Mouse (Mus musculus) forebrain, embryonic 15.5 days (tissue): ENCODE measurements around the gene Tubg2. TPM values are rescaled to one million over a fixed set of nuclear protein-coding genes. Genes with fewer than 3 reads are reported as not detected.
"Not testable (repeated sequence)": the region's sequence is repeated elsewhere in the genome, so short reads cannot be mapped to it uniquely, and the experiment has no call there.

ENCODE experiments used
- ATAC-seq: fragments of 200-750 bp; cut with Nextera tagmentation; replicated peaks from 2 replicates; pipeline ENCODE4 v1.8.0; 2017; ENCODE audit warnings: mild to moderate bottlenecking, moderate TSS enrichment, moderate library complexity
- H3K27ac ChIP-seq: fragments of 300-500 bp; sonication (generic); replicated peaks from 2 replicates; pipeline ENCODE4 v1.5.1; 2015; ENCODE audit warnings: mild to moderate bottlenecking, inconsistent platforms
- H3K27me3 ChIP-seq: fragments of 300-500 bp; sonication (generic); 2 replicates; pipeline ENCODE4 v1.6.1; 2015; ENCODE audit warnings: inconsistent platforms
- H3K36me3 ChIP-seq: fragments of 300-500 bp; sonication (generic); 2 replicates; pipeline ENCODE4 v1.6.1; 2015; ENCODE audit warnings: mild to moderate bottlenecking, inconsistent platforms
- H3K4me1 ChIP-seq: fragments of 300-500 bp; sonication (generic); 2 replicates; pipeline ENCODE4 v1.6.1; 2015; ENCODE audit warnings: inconsistent platforms
- H3K4me2 ChIP-seq: fragments of 300-500 bp; sonication (generic); replicated peaks from 2 replicates; pipeline ENCODE4 v1.6.1; 2015; ENCODE audit warnings: mild to moderate bottlenecking, inconsistent platforms
- H3K4me3 ChIP-seq: fragments of 300-500 bp; sonication (generic); 2 replicates; pipeline ENCODE4 v1.5.1; 2015; ENCODE audit warnings: mild to moderate bottlenecking, inconsistent platforms
- H3K9ac ChIP-seq: fragments of 300-500 bp; sonication (generic); replicated peaks from 2 replicates; pipeline ENCODE4 v1.6.1; 2015; ENCODE audit warnings: mild to moderate bottlenecking, inconsistent platforms
- H3K9me3 ChIP-seq: fragments of 300-500 bp; sonication (generic); 2 replicates; pipeline ENCODE4 v1.6.1; 2016; ENCODE audit warnings: inconsistent platforms
- WGBS: fragments of 180-500 bp; shearing (Covaris S2); methylation state at CpG from one replicate; pipeline ENCODE4 v1.1.7; 2015; ENCODE audit warnings: mixed read lengths; 5-methylcytosine and 5-hydroxymethylcytosine counted together
- polyA plus RNA-seq: library from polyadenylated mRNA; unstranded; fragments of >200 nt; fragmentation: Nextera tagmentation; extraction: Ambion mirVana; gene quantifications from 2 replicates; pipeline ENCODE4 v1.2.1, GENCODE M21; 2015

Gene Tubg2
- polyA plus RNA-seq, 1 experiment from 2014 or later, result 31.2 TPM

- H3K27me3 ChIP-seq, H3K9me3 ChIP-seq, H3K9ac ChIP-seq, ATAC-seq, H3K4me2 ChIP-seq, H3K4me3 ChIP-seq, H3K27ac ChIP-seq: not testable (repeated sequence)
- Histone ChIP-seq H3K36me3 (peaks cover 28% of the 10 kb centered on the region), H3K4me1 (peaks cover 18% of the 10 kb centered on the region)
- 96% methylated on average over 9 of the region's 9 CpGs for WGBS
Observed at GRCm38 (mm10) chr11:101125008-101125407, 30.7 kb upstream of the Tubg2 start.

- H3K27ac ChIP-seq, result no peak overlapping the region
- H3K36me3 ChIP-seq, result peaks cover 28% of the 10 kb centered on the region
- no peak overlapping the region for H3K4me3 ChIP-seq
- H3K9me3 ChIP-seq, result no peaks in the 10 kb centered on the region
- WGBS, result 100% methylated on average over 1 of the region's 1 CpGs
- no peak overlapping the region for H3K9ac ChIP-seq
- H3K27me3 ChIP-seq, result no peaks in the 10 kb centered on the region
- H3K4me1 ChIP-seq, result no peaks in the 10 kb centered on the region
- ATAC-seq, result no peak
- H3K4me2 ChIP-seq, result no peak overlapping the region
Observed at GRCm38 (mm10) chr11:101127075-101127474, 28.6 kb upstream of the Tubg2 start.

- Histone ChIP-seq H3K27me3 (no peaks in the 10 kb centered on the region), H3K4me2 (no peak overlapping the region), H3K4me3 (no peak overlapping the region), H3K9ac (no peak overlapping the region), H3K9me3 (no peaks in the 10 kb centered on the region), H3K27ac (no peak overlapping the region), H3K4me1 (no peaks in the 10 kb centered on the region), H3K36me3 (peaks cover 15% of the 10 kb centered on the region)
- 82% methylated on average over 11 of the region's 11 CpGs for WGBS
- no peak for ATAC-seq
Observed at GRCm38 (mm10) chr11:101128996-101129577, 26.6 kb upstream of the Tubg2 start.

- no peak for ATAC-seq
- Histone ChIP-seq H3K36me3 (peaks cover 15% of the 10 kb centered on the region), H3K4me1 (no peaks in the 10 kb centered on the region), H3K4me2 (no peak overlapping the region), H3K4me3 (no peak overlapping the region), H3K27me3 (no peaks in the 10 kb centered on the region), H3K27ac (no peak overlapping the region), H3K9me3 (no peaks in the 10 kb centered on the region), H3K9ac (no peak overlapping the region)
- 57% methylated on average over 18 of the region's 18 CpGs for WGBS
Observed at GRCm38 (mm10) chr11:101130056-101130756, 25.5 kb upstream of the Tubg2 start.

- H3K27me3 ChIP-seq, result no peaks in the 10 kb centered on the region
- WGBS, result 72% methylated on average over 2 of the region's 2 CpGs
- H3K27ac ChIP-seq, result no peak overlapping the region
- no peak overlapping the region for H3K4me3 ChIP-seq
- H3K36me3 ChIP-seq, result peaks cover 7% of the 10 kb centered on the region
- no peaks in the 10 kb centered on the region for H3K9me3 ChIP-seq
- H3K9ac ChIP-seq, result no peak overlapping the region
- no peaks in the 10 kb centered on the region for H3K4me1 ChIP-seq
- no peak overlapping the region for H3K4me2 ChIP-seq
- ATAC-seq, result no peak
Observed at GRCm38 (mm10) chr11:101131187-101131586, 24.5 kb upstream of the Tubg2 start.

GRCm38 (mm10) chr11:101131701-101132100, 24.0 kb upstream of the Tubg2 start:
- Histone ChIP-seq H3K27ac (no peak overlapping the region), H3K9me3 (no peaks in the 10 kb centered on the region), H3K4me2 (no peak overlapping the region), H3K36me3 (peaks cover 2% of the 10 kb centered on the region), H3K27me3 (no peaks in the 10 kb centered on the region), H3K9ac (no peak overlapping the region), H3K4me3 (no peak overlapping the region), H3K4me1 (no peaks in the 10 kb centered on the region)
- WGBS, result 84% methylated on average over 6 of the region's 6 CpGs
- ATAC-seq, result no peak

- no peak for ATAC-seq
- Histone ChIP-seq H3K4me3 (no peak overlapping the region), H3K9me3 (no peaks in the 10 kb centered on the region), H3K36me3 (no peaks in the 10 kb centered on the region), H3K27me3 (no peaks in the 10 kb centered on the region), H3K4me1 (no peaks in the 10 kb centered on the region), H3K27ac (no peak overlapping the region), H3K4me2 (no peak overlapping the region), H3K9ac (no peak overlapping the region)
- WGBS, result 86% methylated on average over 12 of the region's 12 CpGs
Observed at GRCm38 (mm10) chr11:101133037-101133436, 22.7 kb upstream of the Tubg2 start.

GRCm38 (mm10) chr11:101134217-101134865, 21.4 kb upstream of the Tubg2 start:
- Histone ChIP-seq H3K4me1 (peaks cover 5% of the 10 kb centered on the region; the same call in 1 of the 2 replicates), H3K9ac (no peak overlapping the region), H3K4me3 (no peak overlapping the region), H3K4me2 (no peak overlapping the region), H3K9me3 (no peaks in the 10 kb centered on the region), H3K27ac (no peak overlapping the region), H3K27me3 (no peaks in the 10 kb centered on the region), H3K36me3 (no peaks in the 10 kb centered on the region)
- no peak for ATAC-seq
- WGBS, result 74% methylated on average over 13 of the region's 13 CpGs

GRCm38 (mm10) chr11:101137000-101137399, 18.7 kb upstream of the Tubg2 start:
- ATAC-seq, result no peak
- Histone ChIP-seq H3K4me2 (no peak overlapping the region), H3K9me3 (no peaks in the 10 kb centered on the region), H3K27me3 (no peaks in the 10 kb centered on the region), H3K36me3 (no peaks in the 10 kb centered on the region), H3K27ac (no peak overlapping the region), H3K9ac (no peak overlapping the region), H3K4me3 (no peak overlapping the region), H3K4me1 (peaks cover 13% of the 10 kb centered on the region)
- WGBS, result 78% methylated on average over 7 of the region's 7 CpGs

GRCm38 (mm10) chr11:101138536-101139181, 17.0 kb upstream of the Tubg2 start:
- peak overlapping the region; percentile 22; the same call in 1 of the 2 replicates for H3K4me2 ChIP-seq
- 22% methylated on average over 15 of the region's 15 CpGs for WGBS
- H3K27ac ChIP-seq, result no peak overlapping the region
- H3K36me3 ChIP-seq, result no peaks in the 10 kb centered on the region
- no peaks in the 10 kb centered on the region for H3K27me3 ChIP-seq
- no peaks in the 10 kb centered on the region for H3K9me3 ChIP-seq
- H3K4me3 ChIP-seq, result peak overlapping the region; percentile 5; the same call in 1 of the 2 replicates
- H3K4me1 ChIP-seq, result peaks cover 16% of the 10 kb centered on the region
- ATAC-seq, result no peak
- peak overlapping the region; percentile 11; the same call in 1 of the 2 replicates for H3K9ac ChIP-seq

GRCm38 (mm10) chr11:101140164-101140819, 15.4 kb upstream of the Tubg2 start:
- Histone ChIP-seq H3K27me3 (no peaks in the 10 kb centered on the region), H3K4me3 (peak overlapping the region; percentile 32), H3K4me1 (peaks cover 20% of the 10 kb centered on the region), H3K27ac (peak overlapping the region; percentile 57), H3K36me3 (no peaks in the 10 kb centered on the region), H3K9me3 (no peaks in the 10 kb centered on the region), H3K9ac (peak overlapping the region; percentile 53), H3K4me2 (peak overlapping the region; percentile 45)
- WGBS, result 26% methylated on average over 27 of the region's 27 CpGs
- ATAC-seq, result peak; percentile 59; the same call in 1 of the 2 replicates
